Mouse (Mus musculus) neural tube, embryonic 14.5 days (tissue): Measurements from ENCODE around the gene Rps6kb1. TPM values are rescaled to one million over a fixed set of nuclear protein-coding genes. Genes with fewer than 3 reads are reported as not detected.

Source experiments
- ATAC-seq: fragments of 200-750 bp; cut with Nextera tagmentation; 2 replicates; pipeline ENCODE4 v1.8.0; 2017; ENCODE audit warnings: low read depth, mild to moderate bottlenecking, moderate TSS enrichment, moderate library complexity
- H3K27ac ChIP-seq: fragments of 300-500 bp; sonication (generic); 2 replicates; pipeline ENCODE4 v1.5.1; 2014; ENCODE audit warnings: low read depth, mild to moderate bottlenecking, control low read depth, low read length, moderate library complexity, mixed read lengths
- H3K27me3 ChIP-seq: fragments of 300-500 bp; sonication (generic); 2 replicates; pipeline ENCODE4 v1.6.1; 2014; ENCODE audit warnings: low read length; ENCODE audit not compliant: control insufficient read depth, insufficient read depth
- H3K36me3 ChIP-seq: fragments of 300-500 bp; sonication (generic); 2 replicates; pipeline ENCODE4 v1.6.1; 2014; ENCODE audit warnings: low read length, mixed read lengths; ENCODE audit not compliant: control insufficient read depth, insufficient read depth
- H3K4me1 ChIP-seq: fragments of 300-500 bp; sonication (generic); 2 replicates; pipeline ENCODE4 v1.6.1; 2014; ENCODE audit warnings: low read length; ENCODE audit not compliant: control insufficient read depth, insufficient read depth
- H3K4me2 ChIP-seq: fragments of 300-500 bp; sonication (generic); 2 replicates; pipeline ENCODE4 v1.6.1; 2014; ENCODE audit warnings: mild to moderate bottlenecking, low read depth, low read length, control low read depth
- H3K4me3 ChIP-seq: fragments of 300-500 bp; sonication (generic); 2 replicates; pipeline ENCODE4 v1.5.1; 2014; ENCODE audit warnings: low read depth, low read length, control low read depth, mixed read lengths
- H3K9ac ChIP-seq: fragments of 300-500 bp; sonication (generic); replicated peaks from 2 replicates; pipeline ENCODE4 v1.6.1; 2014; ENCODE audit warnings: low read depth, mild to moderate bottlenecking, control low read depth, low read length, mixed read lengths
- H3K9me3 ChIP-seq: fragments of 300-500 bp; sonication (generic); 2 replicates; pipeline ENCODE4 v1.6.1; 2016; ENCODE audit warnings: low read length; ENCODE audit not compliant: control insufficient read depth
- WGBS: fragments of 180-500 bp; shearing (Covaris S2); extraction: QIAGEN DNeasy Blood & Tissue Kit; methylation state at CpG from one replicate; pipeline ENCODE4 v1.1.7; 2014; 5-methylcytosine and 5-hydroxymethylcytosine counted together
- polyA plus RNA-seq: library from polyadenylated mRNA; unstranded; fragments of >200 nt; fragmentation: Nextera tagmentation; extraction: Ambion mirVana; gene quantifications from 2 replicates; pipeline ENCODE4 v1.2.1, GENCODE M21; 2014

Gene Rps6kb1
- polyA plus RNA-seq, 1 experiment from 2014 or later: 47.2 TPM

DNA sequence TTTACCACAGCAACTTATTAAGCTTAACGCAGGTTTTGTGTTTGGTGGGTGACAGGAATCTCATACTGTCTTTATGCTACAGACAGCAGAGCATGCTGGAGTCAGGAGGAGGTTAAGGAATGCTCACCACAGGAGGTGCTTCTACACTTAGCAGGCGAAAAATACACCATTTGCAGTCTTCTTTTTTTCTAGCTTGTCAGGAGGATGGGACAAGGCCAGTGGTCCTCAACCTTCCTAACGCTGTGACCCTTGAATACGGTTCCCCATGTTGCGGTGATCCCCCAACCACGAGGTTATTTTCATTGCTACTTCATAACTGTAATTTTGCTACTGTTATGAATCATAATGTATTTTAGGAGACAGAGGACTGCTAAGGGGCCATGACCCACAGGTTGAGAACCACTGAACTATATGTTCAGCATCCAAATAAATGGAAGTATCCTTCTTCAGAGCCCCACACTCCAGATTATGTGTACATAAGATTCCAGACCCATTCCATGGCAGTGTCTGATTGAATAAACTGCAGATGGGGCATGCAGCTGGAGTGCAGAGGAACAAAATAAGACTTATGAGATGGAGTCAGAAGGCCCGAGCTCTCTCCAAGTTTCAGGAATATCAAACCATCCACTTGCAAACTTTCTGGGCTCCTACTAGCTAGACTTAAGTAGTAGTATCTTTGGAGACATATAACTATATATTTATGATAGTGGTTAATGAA, 38.1 kb upstream of the Rps6kb1 start:
- H3K4me3 ChIP-seq: no peak overlapping the region
- no peak overlapping the region for H3K4me2 ChIP-seq
- H3K9ac ChIP-seq: no peak overlapping the region
- WGBS: 86% methylated on average over 7 of the region's 7 CpGs
- H3K36me3 ChIP-seq: 0 out of 2 replicates have a peak, but pooled peaks cover 3% of the 10 kb centered on the region
- no peaks in the 10 kb centered on the region for H3K9me3 ChIP-seq
- no peaks in the 10 kb centered on the region for H3K27me3 ChIP-seq
- no peak overlapping the region for H3K27ac ChIP-seq
- ATAC-seq: no peak
- no peaks in the 10 kb centered on the region for H3K4me1 ChIP-seq

DNA sequence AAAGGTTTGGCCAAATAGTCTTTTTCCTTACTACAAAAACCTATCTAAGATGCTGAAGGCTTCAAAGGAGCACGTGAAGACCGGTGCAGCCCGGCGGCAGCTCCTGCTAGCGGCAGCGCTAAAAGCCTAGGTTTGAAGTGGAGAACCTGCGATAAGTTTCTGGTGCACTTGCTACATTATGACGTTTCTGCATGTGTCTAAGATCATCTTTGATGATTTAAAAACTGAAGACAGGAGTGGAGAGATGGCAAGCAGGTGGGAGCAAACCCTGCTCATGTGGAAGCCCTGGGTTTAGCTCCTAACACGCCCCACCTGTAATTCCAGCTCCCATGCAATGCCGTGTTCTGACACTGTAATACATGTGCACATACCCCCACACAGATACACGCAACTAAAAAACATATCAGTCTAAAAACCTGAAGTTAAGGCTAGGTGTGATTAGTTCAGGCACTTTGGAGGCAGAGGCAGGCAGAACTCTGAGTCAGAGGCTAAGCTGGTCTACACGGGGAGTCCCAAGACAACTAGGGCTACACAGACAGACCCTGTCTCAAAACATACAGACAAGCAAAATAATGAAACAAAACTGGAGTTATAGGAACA, 37.4 kb upstream of the Rps6kb1 start:
- no peaks in the 10 kb centered on the region for H3K27me3 ChIP-seq
- H3K4me3 ChIP-seq: no peak overlapping the region
- no peak overlapping the region for H3K4me2 ChIP-seq
- H3K27ac ChIP-seq: no peak overlapping the region
- H3K9me3 ChIP-seq: no peaks in the 10 kb centered on the region
- H3K4me1 ChIP-seq: no peaks in the 10 kb centered on the region
- 0 out of 2 replicates have a peak, but pooled peaks cover 3% of the 10 kb centered on the region for H3K36me3 ChIP-seq
- H3K9ac ChIP-seq: no peak overlapping the region
- WGBS: 93% methylated on average over 12 of the region's 12 CpGs
- ATAC-seq: no peak

DNA sequence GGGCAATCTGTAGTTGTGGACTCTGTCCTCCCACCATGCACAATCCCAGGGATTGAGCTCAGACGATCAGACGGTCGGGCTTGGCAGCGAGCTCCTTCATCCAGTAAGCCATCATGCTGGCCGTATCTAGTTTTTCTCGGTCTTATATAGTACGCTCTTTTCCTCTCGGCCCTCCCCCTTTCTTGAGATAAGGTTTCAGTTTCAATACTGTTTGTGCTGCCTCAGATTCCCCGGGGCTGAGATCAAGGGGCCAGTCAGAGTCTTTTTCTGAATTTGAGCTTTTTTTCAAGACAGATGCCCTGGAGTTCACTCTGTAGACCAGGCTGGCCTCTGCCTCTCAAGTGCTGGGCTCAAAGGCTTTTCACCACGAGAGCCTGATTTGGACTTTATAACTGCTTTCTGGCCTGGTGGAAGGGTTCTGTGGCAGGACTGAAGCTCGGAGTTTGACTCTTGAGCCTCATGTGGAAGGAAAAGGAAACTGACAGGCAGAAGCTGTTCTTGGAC, 36.7 kb upstream of the Rps6kb1 start:
- 79% methylated on average over 11 of the region's 11 CpGs for WGBS
- no peak for ATAC-seq
- no peak overlapping the region for H3K27ac ChIP-seq

DNA sequence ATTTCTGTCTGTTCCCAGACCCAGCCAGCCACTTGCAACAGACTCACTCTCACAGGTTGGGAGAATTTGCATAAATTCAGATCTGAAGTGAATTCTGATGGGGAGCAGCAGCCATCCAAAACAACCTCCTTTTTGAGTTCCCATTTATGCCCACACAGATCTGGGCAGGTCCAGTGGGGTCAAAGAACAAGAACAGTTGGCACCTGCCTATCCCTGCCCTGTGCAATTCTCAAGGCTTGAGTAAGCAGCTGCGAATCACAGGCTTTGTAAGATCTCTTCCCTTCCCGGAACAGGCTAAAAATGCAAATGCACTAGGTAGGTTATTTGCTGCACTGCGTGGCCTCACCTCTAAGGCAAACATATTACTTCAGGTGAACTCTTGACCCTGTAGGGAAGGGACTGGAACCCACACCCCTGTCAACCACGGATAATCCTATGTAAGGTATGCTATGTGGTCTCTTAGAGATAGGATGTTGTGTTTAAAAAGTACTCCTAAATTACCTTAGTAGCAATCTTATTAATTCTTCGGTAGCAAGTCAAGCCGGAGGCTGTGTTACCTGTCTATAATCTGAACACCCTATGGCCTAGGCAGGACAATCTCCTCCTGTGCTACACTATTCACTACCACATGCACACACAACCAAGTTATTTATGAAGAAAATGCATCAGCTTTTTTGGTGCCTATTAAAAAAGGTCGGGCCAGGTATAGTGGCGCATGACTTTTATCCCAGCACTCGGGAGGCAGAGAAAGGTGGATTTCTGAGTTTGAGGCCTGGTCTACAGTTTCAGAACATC, 35.9 kb upstream of the Rps6kb1 start:
- ATAC-seq: no peak
- 0 out of 2 replicates have a peak, but pooled peaks cover 3% of the 10 kb centered on the region for H3K36me3 ChIP-seq
- no peak overlapping the region for H3K27ac ChIP-seq
- WGBS: 88% methylated on average over 9 of the region's 9 CpGs
- H3K9me3 ChIP-seq: no peaks in the 10 kb centered on the region
- H3K9ac ChIP-seq: no peak overlapping the region
- H3K27me3 ChIP-seq: no peaks in the 10 kb centered on the region
- H3K4me3 ChIP-seq: no peak overlapping the region
- H3K4me2 ChIP-seq: no peak overlapping the region
- H3K4me1 ChIP-seq: no peaks in the 10 kb centered on the region

More for the DNA sequence above, 36.7 kb upstream of the Rps6kb1 start:
- no peaks in the 10 kb centered on the region for H3K9me3 ChIP-seq
- no peak overlapping the region for H3K9ac ChIP-seq
- H3K27me3 ChIP-seq: no peaks in the 10 kb centered on the region
- no peaks in the 10 kb centered on the region for H3K4me1 ChIP-seq
- no peak overlapping the region for H3K4me3 ChIP-seq
- no peak overlapping the region for H3K4me2 ChIP-seq
- H3K36me3 ChIP-seq: 0 out of 2 replicates have a peak, but pooled peaks cover 3% of the 10 kb centered on the region

DNA sequence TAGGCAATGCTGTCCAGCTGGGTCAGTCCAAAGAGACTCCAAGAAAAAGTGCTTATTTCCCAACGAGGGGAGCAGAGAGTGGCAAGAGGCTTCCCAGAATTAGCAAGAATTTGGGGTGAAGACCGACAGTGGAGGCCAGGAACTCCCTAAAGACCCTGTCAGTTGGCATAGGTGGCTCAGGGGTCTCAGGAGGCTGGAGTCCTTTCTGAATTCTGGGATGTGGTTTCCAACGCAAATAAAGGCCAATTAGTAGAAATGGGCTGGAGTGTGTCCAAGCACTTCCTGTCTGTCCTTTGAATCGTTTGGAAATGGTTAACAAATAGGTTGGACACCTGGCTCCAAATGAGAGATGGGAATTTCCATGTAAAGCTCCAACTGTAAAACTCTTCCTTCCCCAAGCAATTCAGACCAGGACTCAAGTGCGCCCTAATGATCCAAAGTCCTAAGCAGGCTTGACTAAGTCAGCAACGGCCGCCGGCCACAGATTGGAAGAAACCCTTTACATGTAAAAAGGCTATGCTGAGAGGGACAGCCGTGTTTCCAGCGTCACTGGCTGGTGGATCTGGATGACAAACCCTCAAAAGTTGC, 35.2 kb upstream of the Rps6kb1 start:
- no peak overlapping the region for H3K4me3 ChIP-seq
- no peaks in the 10 kb centered on the region for H3K27me3 ChIP-seq
- no peak overlapping the region for H3K9ac ChIP-seq
- H3K4me2 ChIP-seq: no peak overlapping the region
- no peak for ATAC-seq
- 83% methylated on average over 10 of the region's 10 CpGs for WGBS
- no peak overlapping the region for H3K27ac ChIP-seq
- H3K36me3 ChIP-seq: no peaks in the 10 kb centered on the region
- H3K9me3 ChIP-seq: no peaks in the 10 kb centered on the region
- H3K4me1 ChIP-seq: no peaks in the 10 kb centered on the region

DNA sequence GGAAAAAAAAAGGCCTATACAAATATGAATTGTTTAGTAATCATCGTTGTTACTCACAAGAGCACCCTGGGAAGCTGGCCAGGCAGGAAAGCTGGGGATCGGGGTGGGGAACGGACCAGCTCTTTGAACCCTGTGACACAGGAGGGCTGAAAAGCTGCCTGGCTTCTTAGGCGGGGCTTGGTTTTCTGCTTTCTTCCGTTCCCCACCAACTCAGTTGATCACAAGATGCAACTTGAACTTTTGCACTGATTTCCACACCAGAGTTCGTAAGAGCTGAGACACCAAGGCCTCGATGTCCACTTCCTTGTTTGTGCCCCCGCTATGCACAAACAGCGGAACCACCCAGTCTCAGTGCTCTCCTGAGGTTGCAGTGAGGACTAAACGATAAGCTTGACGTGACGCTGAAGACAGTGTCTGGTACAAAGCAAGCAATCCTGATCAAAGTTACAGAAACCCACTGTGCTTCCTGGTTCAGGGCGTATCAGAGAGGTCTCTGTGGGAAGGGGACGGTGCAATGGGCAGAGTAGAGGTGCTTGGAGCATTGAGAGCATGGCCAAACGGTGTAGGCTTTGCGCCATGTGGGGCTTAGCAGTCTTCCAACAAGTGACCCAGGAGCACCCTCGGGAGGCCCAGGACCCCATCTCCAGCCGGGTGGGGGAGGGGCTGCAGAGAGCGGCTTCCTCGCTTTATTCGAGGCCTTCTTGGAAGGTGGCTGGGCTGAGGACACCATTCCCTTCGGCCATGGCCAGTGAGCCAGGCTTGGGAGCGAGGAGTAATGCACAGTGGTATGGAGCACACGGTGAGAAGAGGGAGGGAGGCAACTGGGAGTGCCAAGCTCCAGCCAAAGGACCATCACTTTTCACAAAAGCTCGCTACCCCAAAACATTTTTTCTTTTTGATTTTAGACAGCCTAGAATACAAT, 34.5 kb upstream of the Rps6kb1 start:
- no peaks in the 10 kb centered on the region for H3K36me3 ChIP-seq
- WGBS: 80% methylated on average over 25 of the region's 25 CpGs
- H3K4me1 ChIP-seq: no peaks in the 10 kb centered on the region
- H3K4me2 ChIP-seq: no peak overlapping the region
- no peak for ATAC-seq
- no peaks in the 10 kb centered on the region for H3K9me3 ChIP-seq
- no peaks in the 10 kb centered on the region for H3K27me3 ChIP-seq
- H3K4me3 ChIP-seq: no peak overlapping the region
- no peak overlapping the region for H3K9ac ChIP-seq
- H3K27ac ChIP-seq: no peak overlapping the region

DNA sequence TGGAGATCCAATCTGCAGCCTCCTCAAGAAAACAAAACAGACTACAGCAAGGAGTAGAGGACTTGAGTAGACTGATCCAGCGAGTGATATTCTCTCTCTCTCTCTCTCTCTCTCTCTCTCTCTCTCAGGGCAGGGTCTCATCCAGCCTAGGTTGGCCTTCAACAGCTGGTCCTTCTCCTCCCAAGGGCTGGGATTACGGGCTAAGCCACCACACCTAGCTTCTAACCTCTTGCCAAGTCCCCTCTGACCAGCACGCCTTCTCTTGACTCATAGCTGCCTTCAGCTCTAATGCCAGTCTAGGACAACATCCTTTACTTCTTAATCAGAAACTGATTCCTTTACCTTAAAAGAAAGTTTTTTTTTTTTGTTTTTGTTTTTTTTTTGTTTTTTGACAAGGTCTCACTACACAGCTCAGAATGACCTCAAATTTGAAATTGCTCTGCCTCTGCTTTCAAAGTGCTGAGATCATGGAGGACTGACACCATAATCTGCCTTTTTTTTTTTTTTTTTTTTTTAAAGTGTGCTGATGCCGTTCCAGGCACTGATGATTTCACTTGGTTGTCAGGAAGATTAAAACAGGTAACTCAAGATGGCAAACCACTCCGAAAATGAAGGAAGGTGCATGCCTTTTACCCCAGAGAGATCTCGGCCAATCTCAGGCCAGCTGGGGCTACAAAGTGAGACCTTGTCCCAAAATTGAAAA, 33.7 kb upstream of the Rps6kb1 start:
- no peak overlapping the region for H3K27ac ChIP-seq
- 88% methylated on average over 6 of the region's 6 CpGs for WGBS
- no peak for ATAC-seq
- no peaks in the 10 kb centered on the region for H3K36me3 ChIP-seq
- no peaks in the 10 kb centered on the region for H3K4me1 ChIP-seq
- no peak overlapping the region for H3K9ac ChIP-seq
- no peak overlapping the region for H3K4me2 ChIP-seq
- no peak overlapping the region for H3K4me3 ChIP-seq
- H3K27me3 ChIP-seq: no peaks in the 10 kb centered on the region
- H3K9me3 ChIP-seq: no peaks in the 10 kb centered on the region

DNA sequence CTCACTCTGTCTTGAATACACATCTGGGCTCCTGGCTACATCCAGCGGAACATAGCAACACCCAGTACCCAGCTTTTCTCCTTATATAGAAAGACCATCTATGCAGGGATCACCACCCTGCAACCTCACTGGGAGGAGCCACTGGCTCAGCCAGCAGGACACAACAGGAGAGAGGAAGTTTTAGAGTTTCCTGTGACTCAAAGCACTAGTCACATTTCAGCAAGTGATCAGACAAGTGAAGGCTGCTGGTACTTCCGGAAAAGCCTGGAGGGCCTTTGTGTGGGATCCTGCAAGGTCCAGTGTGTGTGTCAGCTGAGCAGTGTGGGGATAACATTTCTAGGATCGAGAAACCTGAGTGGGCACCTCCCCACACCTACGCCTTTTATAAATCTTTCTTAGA, 32.6 kb upstream of the Rps6kb1 start:
- 78% methylated on average over 4 of the region's 4 CpGs for WGBS
- H3K27ac ChIP-seq: 0 out of 2 replicates have a peak overlapping the region, but pooled peaks have one; percentile 7
- H3K36me3 ChIP-seq: no peaks in the 10 kb centered on the region
- no peak overlapping the region for H3K9ac ChIP-seq
- no peak overlapping the region for H3K4me3 ChIP-seq
- H3K9me3 ChIP-seq: no peaks in the 10 kb centered on the region
- no peak for ATAC-seq
- H3K27me3 ChIP-seq: no peaks in the 10 kb centered on the region
- H3K4me2 ChIP-seq: no peak overlapping the region
- H3K4me1 ChIP-seq: no peaks in the 10 kb centered on the region
